Mouse (Mus musculus) kidney, adult 18-20 months (tissue): ENCODE results near the gene Gm4922.

ENCODE experiments used
- DNase-seq: peaks from one replicate; pipeline ENCODE4 v3.0.0; 2021

Gene Gm4922

DNA sequence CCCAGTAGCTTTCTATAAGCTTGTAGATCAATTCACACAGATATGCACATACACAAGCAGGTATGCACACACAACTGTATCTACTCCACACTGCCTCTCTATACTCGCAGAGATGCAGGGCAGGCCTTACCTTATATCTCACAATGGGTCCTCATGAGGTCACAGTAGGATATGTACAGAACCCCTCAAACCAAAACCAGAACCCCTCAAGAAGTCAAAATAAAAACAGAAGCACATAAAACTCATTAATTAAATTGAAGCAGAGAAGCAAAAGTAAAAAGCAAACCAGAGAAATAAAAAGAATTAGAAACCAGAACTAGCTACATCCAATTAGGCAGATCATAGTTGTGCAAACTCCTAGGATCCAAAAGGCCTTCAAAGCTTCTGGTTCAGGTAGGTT is at the start of gene Gm4922:
Gene Gm4922 (minus strand): TSS at position 101 of the 400 bp plus-strand sequence.
- DNase-seq = no peak

DNA sequence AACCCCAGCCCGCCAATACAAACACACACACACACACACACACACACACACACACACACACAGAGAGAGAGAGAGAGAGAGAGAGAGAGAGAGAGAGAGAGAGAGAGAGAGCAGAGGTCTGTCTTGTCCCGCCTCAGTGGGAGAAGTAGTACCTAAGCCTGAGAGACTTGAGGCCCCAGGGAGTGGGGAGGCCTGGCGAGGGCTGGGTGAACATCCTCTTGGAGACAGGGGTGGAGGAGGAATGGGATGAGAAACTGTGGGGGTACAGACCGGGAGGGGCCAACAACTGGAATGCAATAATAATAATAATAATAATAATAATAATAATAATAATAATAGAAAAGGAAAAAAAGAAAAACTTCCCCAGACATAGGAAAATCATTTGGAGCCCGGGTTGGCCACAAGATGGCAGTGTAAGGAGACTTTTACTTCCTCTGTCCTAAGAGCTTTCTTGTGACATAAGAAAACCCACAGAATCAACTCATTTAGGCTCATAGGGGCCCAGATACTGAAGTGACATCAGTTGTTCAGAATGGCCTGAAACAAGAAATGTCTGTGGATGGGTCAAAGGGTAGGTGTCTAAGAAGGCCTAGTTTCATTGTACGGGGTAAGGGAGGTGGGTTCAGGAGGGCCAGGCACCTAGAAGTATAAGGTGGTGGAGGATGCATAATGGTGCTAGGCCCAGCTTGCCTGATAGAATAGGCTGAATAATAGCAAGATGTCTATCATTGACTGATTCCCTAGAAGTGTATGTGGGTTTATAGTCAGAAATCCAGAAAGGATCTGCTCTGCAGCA is 49.3 kb upstream of the Gm4922 start:
- peak; percentile 25 for DNase-seq

DNA sequence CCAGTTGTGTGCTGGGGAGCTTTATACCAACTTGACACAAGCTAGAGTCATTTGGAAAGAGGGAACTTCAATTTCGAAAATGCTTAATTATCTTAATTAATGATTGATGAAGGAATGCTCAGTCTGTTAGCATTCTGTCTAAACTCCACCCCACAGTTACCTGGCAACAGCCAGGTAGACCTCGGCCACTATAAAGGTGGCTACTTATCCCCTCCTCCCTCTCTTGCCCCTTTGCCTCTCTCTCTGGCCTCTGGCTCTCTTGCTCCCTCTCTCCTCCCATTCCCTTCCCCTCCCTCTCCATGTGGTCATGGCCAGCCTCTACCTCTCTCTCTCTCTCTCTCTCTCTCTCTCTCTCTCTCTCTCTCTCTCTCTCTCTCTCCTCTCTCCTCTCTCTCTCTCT is 47.8 kb upstream of the Gm4922 start:
- DNase-seq = no peak

DNA sequence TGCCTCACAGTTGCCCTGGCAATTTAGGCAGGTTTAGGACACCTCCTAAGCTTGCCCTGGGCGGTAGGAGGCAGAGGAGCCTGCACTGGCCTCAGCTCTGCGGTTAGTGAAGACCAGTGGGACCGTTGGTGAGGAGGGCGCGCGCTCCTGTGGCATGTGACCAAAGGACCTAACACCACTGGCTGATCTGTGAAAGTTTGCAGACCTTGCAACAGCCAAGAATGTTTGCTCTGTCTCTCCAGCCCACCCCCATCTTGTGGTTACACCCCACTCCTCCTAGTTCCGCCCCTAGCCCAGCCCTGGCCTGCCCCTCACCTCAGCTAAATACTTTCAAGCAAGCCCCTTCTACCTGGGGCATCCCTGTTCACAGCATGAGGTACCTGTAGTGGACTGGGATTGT is 45.2 kb upstream of the Gm4922 start:
- no peak for DNase-seq

DNA sequence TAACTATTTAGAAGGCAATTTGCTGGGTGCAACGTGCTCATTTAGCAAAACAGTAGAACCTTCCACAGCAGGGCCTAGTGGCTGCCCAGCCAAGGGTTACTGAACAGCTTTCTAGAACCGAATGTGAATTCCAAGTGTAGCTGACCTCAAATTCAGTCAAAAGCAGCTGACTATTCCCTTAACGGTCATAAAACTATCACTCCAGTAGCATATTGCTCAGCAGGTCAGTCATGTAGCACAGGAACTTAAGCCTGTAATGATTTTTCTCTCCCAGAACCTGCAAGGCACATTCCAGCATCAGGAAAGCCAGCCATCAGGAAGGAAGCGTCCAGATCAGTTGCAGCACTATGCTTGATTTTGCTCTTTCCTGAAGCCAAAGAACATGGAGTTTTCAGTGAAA is 43.8 kb upstream of the Gm4922 start:
- no peak for DNase-seq

DNA sequence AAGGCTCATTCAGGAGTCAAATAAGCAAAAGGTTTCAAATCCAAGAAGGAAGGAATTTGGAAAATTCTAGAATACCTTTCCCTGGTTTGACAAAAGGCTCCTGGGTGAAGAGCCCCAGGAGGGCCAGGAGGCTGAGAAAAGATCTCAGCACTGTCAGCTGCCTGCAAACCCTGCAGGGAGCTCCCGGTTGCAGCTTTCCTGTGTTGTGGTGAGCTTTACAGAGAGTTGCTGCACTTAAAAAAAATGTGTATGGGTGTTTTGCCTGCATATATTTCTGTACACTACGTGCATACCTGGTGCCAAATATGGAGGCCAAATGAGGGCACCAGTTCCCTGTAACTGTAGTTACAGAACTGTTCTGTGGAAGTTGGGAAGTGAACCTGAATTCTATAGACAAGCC is 41.3 kb upstream of the Gm4922 start:
- no peak for DNase-seq

DNA sequence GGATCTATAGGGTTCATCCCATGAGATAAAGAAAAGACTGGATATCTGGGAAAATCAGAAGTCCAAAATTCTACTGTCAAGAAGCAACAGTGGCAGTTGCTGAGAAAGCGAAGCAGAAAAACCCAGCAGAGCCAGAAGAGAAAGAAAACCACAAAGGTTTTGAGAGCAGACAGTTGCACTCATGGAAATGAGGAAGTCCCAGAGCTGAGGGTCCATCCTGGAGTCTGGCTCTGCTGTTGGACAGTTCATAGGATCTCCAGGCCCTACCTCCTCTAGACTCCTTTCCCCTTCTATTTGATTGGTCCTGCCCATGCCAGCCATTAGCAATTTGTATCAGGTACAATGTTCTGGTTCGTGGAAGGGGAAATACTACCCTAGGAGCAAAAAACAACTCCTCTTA is 39.5 kb upstream of the Gm4922 start:
- DNase-seq = no peak

DNA sequence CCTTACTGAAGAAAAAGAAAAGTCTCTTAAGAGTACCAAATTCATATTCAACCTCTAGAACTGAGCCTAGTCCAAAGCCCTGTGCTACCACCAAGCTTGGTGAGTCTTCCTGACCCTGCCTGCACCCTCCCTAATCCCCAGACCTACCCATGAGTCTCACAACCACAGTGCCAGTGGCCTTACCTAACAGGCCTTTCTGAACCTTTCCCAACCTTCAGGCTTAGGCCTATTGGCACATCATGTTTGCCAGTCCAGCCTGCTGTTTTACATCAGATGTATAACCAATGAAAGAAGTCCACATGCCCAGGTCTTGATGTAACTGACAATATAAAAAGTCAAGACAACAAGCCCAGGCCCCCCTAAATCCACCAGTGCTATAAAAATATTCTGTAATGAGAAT is 38.5 kb upstream of the Gm4922 start:
- DNase-seq = no peak

DNA sequence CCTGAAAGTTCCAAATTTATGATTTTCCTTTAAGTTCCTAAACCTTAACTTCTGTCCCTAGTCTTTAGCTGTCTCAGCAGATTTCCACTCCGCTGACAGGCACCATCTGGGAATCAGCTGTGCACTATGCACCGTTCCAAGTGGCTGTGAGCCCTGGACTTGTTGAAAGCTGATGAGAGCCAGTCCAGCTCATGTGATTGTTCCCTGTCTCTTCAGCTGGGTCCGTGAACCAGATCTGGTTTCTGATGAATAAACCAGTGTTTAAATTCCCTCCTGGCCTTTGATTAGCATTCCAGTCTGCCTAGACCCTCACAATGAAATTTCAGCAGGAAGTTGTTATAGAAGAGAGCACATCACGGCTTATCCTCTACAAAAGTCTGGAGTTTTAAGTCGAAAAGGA is 30.0 kb upstream of the Gm4922 start:
- DNase-seq = no peak

DNA sequence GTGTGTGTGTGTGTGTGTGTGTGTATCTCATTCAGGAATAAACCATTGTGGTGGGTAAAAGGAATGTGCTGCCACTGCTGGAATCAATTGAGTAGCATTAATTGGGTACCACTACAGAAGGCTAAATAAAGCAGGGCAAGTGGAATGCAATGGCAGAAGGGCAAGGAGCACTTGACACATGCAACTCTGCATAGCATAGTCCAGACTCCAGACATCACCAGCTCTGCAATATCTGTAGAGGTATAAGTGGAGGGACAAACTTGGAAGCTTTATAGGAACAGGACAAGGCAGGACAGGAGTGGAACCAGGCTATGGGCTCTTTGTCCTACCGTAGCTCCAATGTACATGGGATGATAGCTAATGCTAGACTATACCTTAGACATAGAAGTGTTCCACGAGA is 25.2 kb upstream of the Gm4922 start:
- DNase-seq = no peak

DNA sequence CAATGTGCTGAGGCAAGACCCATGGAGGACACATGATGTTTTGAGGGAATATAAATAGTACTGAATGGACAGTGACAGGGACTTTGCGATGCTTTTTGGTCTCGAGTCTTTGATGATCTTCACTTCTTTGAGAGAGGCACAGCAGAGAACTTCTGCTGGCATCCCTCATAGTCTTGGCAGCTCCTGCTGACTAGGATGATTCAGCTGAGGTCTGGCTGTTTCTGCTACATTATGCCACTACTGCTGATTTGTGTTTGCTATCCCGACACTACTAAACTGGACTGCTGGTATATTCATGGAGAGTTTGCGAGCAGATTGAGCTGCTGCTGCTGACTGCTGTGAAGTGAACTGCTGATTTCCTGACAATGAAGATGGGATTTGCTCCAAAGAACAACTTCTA is 3.5 kb upstream of the Gm4922 start:
- DNase-seq = no peak

DNA sequence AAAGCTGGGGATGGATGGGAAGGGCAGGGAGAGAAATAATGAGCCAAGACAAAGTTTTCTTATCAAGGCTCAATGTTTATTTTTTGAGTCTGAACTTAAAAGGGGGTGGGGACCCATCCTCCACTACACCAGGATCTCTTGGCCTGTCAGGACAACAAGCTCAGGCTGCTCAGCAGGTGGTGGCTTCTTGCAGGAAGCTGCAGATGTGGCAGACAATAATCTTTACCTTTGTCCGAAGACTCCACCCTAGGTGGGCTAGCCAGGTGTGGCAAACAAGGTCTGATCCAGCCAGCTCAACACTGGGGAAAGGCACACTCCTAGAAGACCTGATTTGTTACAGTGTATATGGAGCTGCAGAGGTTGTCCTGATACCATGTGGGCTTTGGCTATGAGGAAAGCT is 2.0 kb upstream of the Gm4922 start:
- DNase-seq = no peak

DNA sequence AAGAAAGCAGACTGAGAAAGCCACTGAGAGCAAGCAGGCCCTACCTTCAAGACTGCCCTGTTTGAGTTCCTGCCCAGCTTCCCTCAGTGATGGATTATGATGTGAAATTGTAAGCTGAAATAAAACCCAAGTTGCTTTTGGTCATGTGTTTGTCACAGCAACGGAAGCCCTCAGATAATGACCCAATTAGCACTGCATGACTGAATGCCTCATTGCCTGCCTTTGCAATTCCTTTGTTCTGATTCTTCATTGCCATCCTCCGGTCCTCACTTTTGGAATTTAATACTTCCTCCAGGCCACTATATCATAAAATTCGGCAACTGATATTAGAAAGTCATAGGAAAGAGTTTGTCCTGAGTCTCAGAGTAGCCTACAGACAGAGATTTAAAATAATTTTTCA is 9.0 kb downstream of the Gm4922 start:
- no peak for DNase-seq

DNA sequence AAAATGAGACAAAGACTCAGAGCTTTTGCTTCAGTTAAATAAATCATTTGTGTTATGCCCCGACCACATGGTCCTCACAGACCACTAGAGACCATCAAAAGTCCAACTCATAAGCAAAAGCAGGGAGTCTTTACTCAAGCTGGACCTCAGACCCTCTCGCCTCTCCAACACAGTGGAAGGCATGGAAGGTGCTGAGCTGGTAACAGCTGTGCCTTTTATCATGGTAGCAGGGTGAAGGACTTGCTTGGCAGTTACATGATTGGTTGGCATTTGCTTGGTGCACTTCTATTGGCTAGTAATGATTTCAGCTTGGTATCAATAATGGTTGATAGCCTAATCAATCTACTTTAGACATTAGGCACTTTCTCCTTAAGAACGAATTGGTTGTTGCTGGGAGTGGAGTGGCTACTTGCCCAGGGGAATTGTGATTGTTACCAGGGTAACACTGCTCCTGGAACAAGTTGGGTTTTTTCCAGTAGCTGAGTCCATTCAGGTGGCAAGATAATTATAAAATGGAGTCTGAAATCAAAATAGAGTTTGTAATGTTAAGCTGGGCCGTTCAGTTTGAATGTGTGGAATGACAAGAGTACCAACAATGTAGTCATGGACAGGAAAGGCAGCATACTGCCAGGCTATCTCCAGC is 13.9 kb downstream of the Gm4922 start:
- DNase-seq = no peak

DNA sequence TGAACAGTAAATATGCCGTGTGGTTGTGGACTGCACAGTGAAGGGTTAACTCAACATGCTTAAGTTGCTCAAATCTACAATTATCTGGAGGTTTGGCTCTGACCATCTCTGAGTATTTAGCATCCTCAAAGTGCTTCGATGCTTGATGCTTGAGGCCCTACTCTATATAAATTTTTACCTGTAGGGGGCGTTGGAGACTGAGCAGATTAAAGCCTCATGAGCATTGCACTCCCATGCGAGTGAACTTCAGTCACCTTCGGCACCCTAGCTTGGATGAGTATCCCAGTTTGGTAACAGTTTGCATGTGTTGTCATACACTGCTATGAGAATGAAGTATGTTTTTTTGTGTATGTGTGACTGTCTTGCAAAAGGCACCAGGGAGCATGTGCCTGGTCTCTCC is 16.7 kb downstream of the Gm4922 start:
- no peak for DNase-seq

DNA sequence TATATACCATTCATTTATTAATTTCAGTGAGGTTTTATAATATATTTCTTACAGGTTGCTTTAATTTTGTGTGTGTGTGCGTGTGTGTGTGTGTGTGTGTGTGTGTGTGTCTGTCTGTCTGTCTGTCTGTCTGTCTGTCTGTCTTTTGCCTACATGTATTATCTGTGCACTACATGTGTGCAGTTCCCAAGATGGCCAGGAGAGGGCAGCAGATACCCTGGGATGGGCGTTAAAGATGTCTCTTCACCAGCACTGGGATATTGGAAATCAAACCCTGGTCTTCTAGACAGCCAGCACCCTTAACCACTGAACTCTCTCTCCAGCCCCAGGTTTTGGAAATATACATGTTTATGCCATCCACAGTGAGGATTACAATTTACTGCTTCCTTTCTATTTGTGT is 26.4 kb downstream of the Gm4922 start:
- DNase-seq = peak; percentile 63

DNA sequence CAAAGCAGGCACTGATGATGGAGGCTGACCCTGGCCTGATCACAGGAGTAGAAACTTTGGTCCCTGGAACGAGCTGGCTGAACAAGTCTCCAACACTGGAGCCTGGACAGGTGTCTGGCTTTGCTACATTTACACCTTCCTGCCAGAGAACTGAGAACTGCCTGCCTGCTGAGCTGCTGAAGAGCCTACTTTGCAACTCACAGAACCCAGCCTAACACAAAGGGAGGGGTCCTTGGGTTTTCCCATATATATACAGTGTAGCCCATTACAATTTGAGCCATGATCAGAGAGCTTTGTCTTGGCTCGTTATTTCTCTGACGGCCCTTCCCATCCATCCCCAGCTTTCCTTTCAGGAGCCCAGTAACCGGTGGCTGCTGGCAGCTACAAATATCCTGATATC is 36.5 kb downstream of the Gm4922 start:
- DNase-seq = no peak

DNA sequence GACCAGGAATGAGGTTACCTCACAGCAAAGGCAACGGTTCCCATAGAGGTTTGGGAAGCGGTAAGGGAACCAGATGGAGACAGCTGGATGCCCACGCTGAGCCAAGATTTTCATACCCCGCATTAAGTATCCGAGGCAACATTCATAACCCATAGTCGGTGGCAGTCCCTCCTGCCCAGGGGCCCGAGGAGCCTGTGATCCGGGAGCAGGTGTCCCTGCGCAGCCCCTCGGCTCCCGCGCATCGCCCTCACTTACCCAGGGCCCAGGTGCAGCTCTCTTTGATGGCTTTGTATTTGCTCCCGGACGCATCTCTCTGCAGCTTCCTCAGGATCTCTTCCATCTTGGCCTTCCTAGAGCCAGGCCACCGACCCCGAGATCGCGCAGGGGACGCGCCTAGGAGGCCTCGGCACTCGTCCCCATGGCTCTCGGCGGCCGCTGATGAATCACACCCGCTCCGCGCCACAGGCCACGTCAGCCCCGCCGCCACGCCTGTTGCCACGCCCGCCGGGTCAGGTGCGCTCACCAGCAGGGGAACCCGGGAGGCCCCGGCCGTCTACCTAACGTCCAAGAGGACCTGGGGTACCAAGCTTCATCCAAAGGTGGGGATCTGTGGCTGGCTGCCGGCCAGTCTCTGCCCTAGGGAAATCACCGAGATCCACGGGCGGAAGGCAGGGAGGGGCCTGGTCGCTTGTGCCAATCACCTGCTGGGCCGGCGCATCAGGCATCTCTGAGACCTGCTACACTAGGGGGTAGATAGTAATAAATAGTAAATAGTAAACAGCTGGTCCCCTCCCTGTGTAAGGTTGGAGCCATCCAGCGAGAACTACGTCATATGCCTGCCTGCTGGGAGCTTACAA is 43.1 kb downstream of the Gm4922 start, which contains the start of gene Arfgef3:
Gene Arfgef3 (minus strand): TSS at position 664 of the 857 bp plus-strand sequence.
- DNase-seq = peak; percentile 72

DNA sequence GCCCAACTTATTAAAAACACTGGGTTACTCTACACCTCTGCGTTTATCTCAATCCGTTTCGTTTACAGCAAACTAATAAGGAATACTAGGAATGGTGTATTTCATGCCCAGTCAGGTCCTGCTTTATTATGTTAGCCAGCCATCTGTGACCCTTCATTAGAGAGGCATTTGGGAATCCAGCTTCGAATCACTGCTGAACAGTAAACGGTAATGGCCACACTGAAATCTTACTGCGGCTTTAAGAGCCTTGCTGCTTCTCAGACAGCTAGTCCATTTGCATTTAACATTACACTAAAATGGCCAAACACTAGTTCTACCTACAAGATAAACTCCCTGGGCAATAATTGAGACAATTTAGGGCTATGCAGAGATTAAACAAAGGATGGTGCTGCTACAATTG is 44.5 kb downstream of the Gm4922 start:
- DNase-seq = no peak

DNA sequence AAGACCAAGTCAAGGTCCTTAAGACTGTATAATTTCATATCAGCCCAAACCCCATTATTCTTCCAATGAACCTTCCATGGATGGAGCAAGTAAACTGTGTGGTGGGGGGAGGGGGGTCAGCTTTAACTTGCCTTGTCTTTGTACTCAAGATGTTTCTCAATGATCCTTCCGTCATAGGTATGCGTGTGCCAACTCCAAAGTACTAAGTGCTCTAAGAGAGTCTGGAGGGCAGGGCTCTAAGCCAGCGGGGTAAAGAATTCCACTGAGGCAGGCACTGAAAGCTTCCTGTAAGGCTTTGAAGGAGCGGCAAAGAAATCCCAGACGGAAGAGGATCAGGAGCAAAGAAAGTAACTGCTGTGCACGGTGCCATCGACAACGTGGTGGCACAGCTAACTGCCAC is 45.6 kb downstream of the Gm4922 start:
- no peak for DNase-seq
